Mouse (Mus musculus): ENCODE data around the gene Olfr875.

- TF ChIP-seq GATA1 (IDR thresholded peaks at IDR 0.05; ENCODE audit: low read length) (no peak), TAL1 (IDR thresholded peaks at IDR 0.05; ENCODE audit: low read length) (no peak)
These were observed 9.1 kb upstream of the Olfr875 start for GRCm38 (mm10) chr9:37762541-37762940.

All from erythroblast, embryonic 14.5 days (primary cell).